Mouse (Mus musculus) neural tube, embryonic 12.5 days (tissue): Measurements from ENCODE around the gene Tctn3. TPM values are rescaled to one million over a fixed set of nuclear protein-coding genes. Genes with fewer than 3 reads are reported as not detected.

Experiments
- ATAC-seq: fragments of 200-750 bp; cut with Nextera tagmentation; 2 replicates; pipeline ENCODE4 v1.8.0; 2017; ENCODE audit warnings: low read depth, mild to moderate bottlenecking, moderate TSS enrichment, moderate library complexity; ENCODE audit not compliant: low FRiP score
- H3K27ac ChIP-seq: fragments of 300-500 bp; sonication (generic); 2 replicates; pipeline ENCODE4 v1.5.1; 2016
- H3K27me3 ChIP-seq: fragments of 300-500 bp; sonication (generic); replicated peaks from 2 replicates; pipeline ENCODE4 v1.6.1; 2016; ENCODE audit warnings: mild to moderate bottlenecking
- H3K36me3 ChIP-seq: fragments of 300-500 bp; sonication (generic); 2 replicates; pipeline ENCODE4 v1.6.1; 2016; ENCODE audit warnings: mild to moderate bottlenecking
- H3K4me1 ChIP-seq: fragments of 300-500 bp; sonication (generic); 2 replicates; pipeline ENCODE4 v1.6.1; 2016
- H3K4me2 ChIP-seq: fragments of 300-500 bp; sonication (generic); replicated peaks from 2 replicates; pipeline ENCODE4 v1.6.1; 2016; ENCODE audit warnings: mild to moderate bottlenecking
- H3K4me3 ChIP-seq: fragments of 300-500 bp; sonication (generic); 2 replicates; pipeline ENCODE4 v1.5.1; 2016
- H3K9ac ChIP-seq: fragments of 300-500 bp; sonication (generic); 2 replicates; pipeline ENCODE4 v1.6.1; 2016; ENCODE audit warnings: mild to moderate bottlenecking
- H3K9me3 ChIP-seq: fragments of 300-500 bp; sonication (generic); 2 replicates; pipeline ENCODE4 v1.6.1; 2016; ENCODE audit warnings: mild to moderate bottlenecking
- WGBS: fragments of 180-500 bp; shearing (Covaris S2); methylation state at CpG from one replicate; pipeline ENCODE4 v1.1.7; 2016; 5-methylcytosine and 5-hydroxymethylcytosine counted together
- polyA plus RNA-seq: library from polyadenylated mRNA; unstranded; fragments of >200 nt; fragmentation: Nextera tagmentation; extraction: Ambion mirVana; gene quantifications from 2 replicates; pipeline ENCODE4 v1.2.1, GENCODE M21; 2016

Tctn3 gene
- polyA plus RNA-seq, 1 experiment from 2014 or later = 11.7 TPM

GRCm38 (mm10) chr19:40553014-40553789, 58.8 kb downstream of the Tctn3 start:
- 92% methylated on average over 14 of the region's 14 CpGs for WGBS
- peaks cover 85% of the 10 kb centered on the region for H3K36me3 ChIP-seq

GRCm38 (mm10) chr19:40549516-40550135, 62.4 kb downstream of the Tctn3 start:
- Histone ChIP-seq H3K36me3 (peaks cover 49% of the 10 kb centered on the region), H3K4me3 (no peak overlapping the region), H3K4me2 (no peak overlapping the region), H3K4me1 (no peaks in the 10 kb centered on the region), H3K9me3 (no peaks in the 10 kb centered on the region), H3K27ac (no peak overlapping the region), H3K27me3 (no peaks in the 10 kb centered on the region), H3K9ac (no peak overlapping the region)
- WGBS = 60% methylated on average over 6 of the region's 6 CpGs
- no peak for ATAC-seq

More at GRCm38 (mm10) chr19:40553014-40553789, 58.8 kb downstream of the Tctn3 start:
- no peaks in the 10 kb centered on the region for H3K4me1 ChIP-seq
- no peaks in the 10 kb centered on the region for H3K27me3 ChIP-seq
- H3K9ac ChIP-seq = no peak overlapping the region
- no peaks in the 10 kb centered on the region for H3K9me3 ChIP-seq
- H3K4me2 ChIP-seq = no peak overlapping the region
- H3K4me3 ChIP-seq = no peak overlapping the region
- ATAC-seq = no peak
- no peak overlapping the region for H3K27ac ChIP-seq

GRCm38 (mm10) chr19:40548796-40549515, 63.1 kb downstream of the Tctn3 start:
- no peak overlapping the region for H3K9ac ChIP-seq
- 23% methylated on average over 5 of the region's 5 CpGs for WGBS
- no peaks in the 10 kb centered on the region for H3K9me3 ChIP-seq
- H3K4me3 ChIP-seq = no peak overlapping the region
- H3K4me1 ChIP-seq = no peaks in the 10 kb centered on the region
- H3K27ac ChIP-seq = no peak overlapping the region
- ATAC-seq = no peak
- H3K36me3 ChIP-seq = peaks cover 43% of the 10 kb centered on the region
- no peaks in the 10 kb centered on the region for H3K27me3 ChIP-seq
- no peak overlapping the region for H3K4me2 ChIP-seq

- 85% methylated on average over 6 of the region's 6 CpGs for WGBS
- H3K9me3 ChIP-seq = no peaks in the 10 kb centered on the region
Observed at GRCm38 (mm10) chr19:40548386-40548785, 63.6 kb downstream of the Tctn3 start.

More at GRCm38 (mm10) chr19:40548386-40548785, 63.6 kb downstream of the Tctn3 start:
- H3K4me2 ChIP-seq = no peak overlapping the region
- H3K4me3 ChIP-seq = no peak overlapping the region
- H3K27me3 ChIP-seq = no peaks in the 10 kb centered on the region
- H3K27ac ChIP-seq = no peak overlapping the region
- no peak overlapping the region for H3K9ac ChIP-seq
- no peak for ATAC-seq
- H3K36me3 ChIP-seq = peaks cover 37% of the 10 kb centered on the region
- H3K4me1 ChIP-seq = no peaks in the 10 kb centered on the region

Other genes starting within 250 kb of the Tctn3 start
- gene Sorbs1, start 98.5 kb downstream of the Tctn3 start, polyA plus RNA-seq = 95.6 and 107 TPM in 2 replicates
- 76.2 and 77.5 TPM in 2 replicates for gene Aldh18a1, start 23.8 kb downstream of the Tctn3 start, polyA plus RNA-seq
- 8.7 and 10.4 TPM in 2 replicates for gene Entpd1, start 133 bp upstream of the Tctn3 start, polyA plus RNA-seq
- gene Cc2d2b, start 136.5 kb upstream of the Tctn3 start, polyA plus RNA-seq = 0.08 and 0.32 TPM in 2 replicates
- 28.2 and 35.1 TPM in 2 replicates for gene Ccnj, start 219.0 kb upstream of the Tctn3 start, polyA plus RNA-seq